Mouse (Mus musculus): Measurements from ENCODE around the gene Slc25a16. TPM values are rescaled to one million over a fixed set of nuclear protein-coding genes. Genes with fewer than 3 reads are reported as not detected.
A peak's percentile ranks its signal among the peaks of the same experiment; 100 is the strongest.

Gene Slc25a16
- total RNA-seq (2018; cell fraction: chromatin; rRNA removed): 10 to 100 TPM in 9 of 26 experiments, 1 to 10 TPM in 17; 1.2 to 23.0 (median 6.8) TPM
- 10 to 100 TPM in 24 of 26 experiments, 1 to 10 TPM in 2; 8.5 to 19.0 (median 14.5) TPM for total RNA-seq (2018; cell fraction: cytosol; rRNA removed)
- total RNA-seq (2018; cell fraction: nucleus; rRNA removed): 10 to 100 TPM in 9 of 26 experiments, 1 to 10 TPM in 17; 3.0 to 18.9 (median 8.2) TPM
- 10.9 to 14.1 TPM (median 13.0 TPM) in 3 replicates for polyA plus RNA-seq (2018)

DNA sequence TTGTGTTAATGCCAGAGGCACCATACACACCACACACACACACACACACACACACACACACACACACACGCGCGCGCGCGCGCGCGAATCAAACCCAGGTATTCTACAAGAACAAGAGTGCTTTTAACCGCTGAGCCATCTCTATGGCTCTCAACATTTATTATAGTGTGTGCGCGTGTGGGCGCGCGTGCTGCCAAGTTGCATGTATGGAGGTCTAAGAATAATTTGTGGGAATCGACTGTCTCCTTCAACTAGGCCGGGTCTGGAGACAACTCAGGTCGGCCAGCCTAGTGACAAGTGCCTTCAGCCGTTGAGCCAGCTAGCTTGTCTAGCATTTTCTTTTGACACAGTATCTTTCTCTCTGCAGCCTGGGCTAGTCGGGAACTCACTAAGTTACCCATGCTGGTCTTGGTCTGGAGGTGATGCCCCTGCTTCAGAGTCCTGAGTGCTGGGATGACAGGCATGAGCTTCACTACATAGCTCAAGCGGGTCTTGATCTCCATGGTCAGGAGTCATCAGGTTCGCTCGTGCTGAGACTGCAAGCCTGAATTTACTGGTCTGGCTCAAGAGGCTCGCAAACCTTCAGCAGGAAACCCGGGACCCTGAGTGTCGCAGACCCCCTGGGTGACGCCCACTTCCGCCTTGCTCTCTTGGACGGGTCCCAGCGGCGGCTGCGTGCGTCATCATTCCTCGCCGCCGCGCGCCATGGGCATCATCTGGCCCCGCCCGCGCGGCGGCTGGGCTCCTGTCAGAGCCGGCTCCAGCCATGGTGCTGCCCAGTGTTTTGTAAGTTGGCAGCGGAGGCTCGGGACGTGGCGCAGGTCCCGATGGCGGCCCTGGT is at the start of gene Slc25a16:
Slc25a16 (plus strand) TSS at position 709 of the 841 bp plus-strand sequence.
- Histone ChIP-seq H3K4me3 (ENCODE audit: inconsistent target) (peak within 1 kb of the TSS; percentile 79), H3K27ac (peak within 1 kb of the TSS; percentile 56), H3K36me3 (ENCODE audit: inconsistent target) (no peaks in the 10 kb centered on the region), H3K79me2 (ENCODE audit: inconsistent target) (peaks cover 34% of the 10 kb centered on the region; the same call in 1 of the 2 replicates)
- WGBS (ENCODE audit: missing documents): 4% methylated on average over 50 of the region's 50 CpGs

DNA sequence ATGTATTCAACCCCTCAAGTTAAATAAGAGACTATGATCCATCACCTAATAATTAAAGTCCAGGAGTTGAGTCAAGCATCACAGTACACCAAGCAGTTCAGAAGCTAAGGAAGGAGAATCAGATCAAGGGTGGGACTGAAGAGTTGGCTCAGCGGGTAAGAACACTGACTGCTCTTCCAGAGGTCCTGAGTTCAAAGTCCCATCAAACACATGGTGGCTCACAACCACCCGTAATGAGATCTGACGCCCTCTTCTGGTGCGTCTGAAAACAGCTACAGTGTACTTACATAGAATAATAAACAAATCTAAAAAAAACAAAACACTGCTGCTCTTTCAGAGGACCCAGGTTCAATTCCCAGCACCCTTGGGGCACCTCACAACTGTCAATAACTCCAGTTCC is 45.6 kb upstream of the Slc25a16 start:
- Histone ChIP-seq H3K4me3 (ENCODE audit: inconsistent target) (no peak overlapping the region), H3K36me3 (ENCODE audit: inconsistent target) (no peaks in the 10 kb centered on the region), H3K79me2 (ENCODE audit: inconsistent target) (no peaks in the 10 kb centered on the region), H3K27ac (no peak overlapping the region)
- WGBS (ENCODE audit: missing documents): 77% methylated on average over 4 of the region's 4 CpGs

DNA sequence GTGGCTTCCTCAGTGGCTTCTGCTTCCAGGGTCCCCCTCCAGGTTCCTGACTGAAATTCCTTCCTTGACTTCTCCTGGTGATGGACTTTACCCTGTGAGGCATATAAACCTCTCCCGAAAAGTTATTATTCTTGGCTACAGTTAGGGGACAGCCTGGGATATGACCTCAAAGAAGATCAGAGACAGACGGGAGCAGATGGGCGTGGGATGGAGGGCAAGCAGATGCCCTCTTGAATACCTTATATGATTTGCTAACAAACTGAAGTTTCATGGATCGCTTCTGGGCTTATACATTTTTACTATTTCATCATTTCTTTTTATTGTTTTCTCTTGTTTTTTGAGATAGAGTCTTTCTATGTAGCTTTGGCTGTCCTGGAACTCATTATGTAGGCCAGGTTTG is 44.9 kb upstream of the Slc25a16 start:
- no peak overlapping the region for H3K4me3 ChIP-seq (ENCODE audit: inconsistent target)
- 97% methylated on average over 4 of the region's 4 CpGs for WGBS (ENCODE audit: missing documents)
- H3K36me3 ChIP-seq (ENCODE audit: inconsistent target): no peaks in the 10 kb centered on the region
- H3K79me2 ChIP-seq (ENCODE audit: inconsistent target): no peaks in the 10 kb centered on the region
- H3K27ac ChIP-seq: no peak overlapping the region

DNA sequence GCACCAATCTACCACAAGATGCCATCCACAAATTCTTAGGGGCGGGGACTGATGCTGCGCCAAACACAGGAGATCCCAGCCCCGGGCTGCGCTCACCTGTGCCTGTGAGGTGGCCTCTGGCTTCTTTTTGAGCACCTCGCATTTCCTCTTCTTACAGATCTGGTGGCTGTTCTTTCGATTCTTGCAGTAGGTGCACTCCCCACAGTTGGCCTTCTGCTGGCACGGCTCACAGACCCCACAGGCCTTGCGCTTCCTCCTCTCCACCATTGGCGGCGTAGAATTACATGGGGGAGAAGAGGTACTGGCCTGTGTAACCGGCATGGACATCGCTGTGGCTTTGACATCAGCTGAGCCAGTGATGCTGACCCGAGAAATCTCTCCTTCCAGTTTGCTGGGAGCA is 42.4 kb upstream of the Slc25a16 start:
- Histone ChIP-seq H3K27ac (no peak overlapping the region), H3K36me3 (ENCODE audit: inconsistent target) (no peaks in the 10 kb centered on the region), H3K79me2 (ENCODE audit: inconsistent target) (no peaks in the 10 kb centered on the region), H3K4me3 (ENCODE audit: inconsistent target) (no peak overlapping the region)
- 90% methylated on average over 13 of the region's 13 CpGs for WGBS (ENCODE audit: missing documents)

- no peaks in the 10 kb centered on the region for H3K36me3 ChIP-seq (ENCODE audit: inconsistent target)
- no peaks in the 10 kb centered on the region for H3K79me2 ChIP-seq (ENCODE audit: inconsistent target)
- no peak overlapping the region for H3K27ac ChIP-seq
- WGBS (ENCODE audit: missing documents): 43% methylated on average over 5 of the region's 5 CpGs
- H3K4me3 ChIP-seq (ENCODE audit: inconsistent target): no peak overlapping the region
Observed at GRCm38 (mm10) chr10:62881211-62881610, 39.2 kb upstream of the Slc25a16 start.

DNA sequence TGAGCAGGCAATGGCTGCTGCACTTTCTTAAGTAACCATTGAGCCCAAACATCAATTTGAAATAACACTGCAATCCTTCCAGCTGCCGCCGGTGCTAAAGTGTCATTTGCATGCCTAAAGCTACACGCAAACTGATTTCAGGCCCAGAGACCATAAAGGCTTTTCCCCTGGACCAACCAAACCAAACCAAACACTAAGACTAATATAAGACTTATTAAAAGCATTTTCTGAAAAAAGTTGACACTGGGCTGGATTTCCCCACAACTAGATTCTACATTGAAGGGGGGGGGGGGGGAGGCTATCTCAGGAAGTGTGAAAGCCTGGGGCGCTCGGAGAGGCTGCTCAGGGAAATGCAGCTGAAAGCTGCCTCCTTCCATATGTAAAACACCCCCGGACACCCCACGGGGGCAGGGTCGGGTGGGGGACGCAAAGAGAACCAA is 36.5 kb upstream of the Slc25a16 start:
- Histone ChIP-seq H3K79me2 (ENCODE audit: inconsistent target) (no peaks in the 10 kb centered on the region), H3K4me3 (ENCODE audit: inconsistent target) (no peak overlapping the region), H3K27ac (no peak overlapping the region), H3K36me3 (ENCODE audit: inconsistent target) (no peaks in the 10 kb centered on the region)
- 35% methylated on average over 9 of the region's 9 CpGs for WGBS (ENCODE audit: missing documents)

GRCm38 (mm10) chr10:62884517-62884916 is 35.9 kb upstream of the Slc25a16 start:
- Histone ChIP-seq H3K79me2 (ENCODE audit: inconsistent target) (no peaks in the 10 kb centered on the region), H3K4me3 (ENCODE audit: inconsistent target) (no peak overlapping the region), H3K36me3 (ENCODE audit: inconsistent target) (no peaks in the 10 kb centered on the region), H3K27ac (no peak overlapping the region)
- WGBS (ENCODE audit: missing documents): 100% methylated on average over 1 of the region's 1 CpGs

GRCm38 (mm10) chr10:62885460-62885859 is 35.0 kb upstream of the Slc25a16 start:
- no peak overlapping the region for H3K27ac ChIP-seq
- no peaks in the 10 kb centered on the region for H3K36me3 ChIP-seq (ENCODE audit: inconsistent target)
- H3K4me3 ChIP-seq (ENCODE audit: inconsistent target): peak overlapping the region; percentile 20; the same call in 1 of the 2 replicates
- H3K79me2 ChIP-seq (ENCODE audit: inconsistent target): no peaks in the 10 kb centered on the region
- WGBS (ENCODE audit: missing documents): 47% methylated on average over 10 of the region's 10 CpGs

- under 1% methylated on average over 38 of the region's 38 CpGs for WGBS (ENCODE audit: missing documents)
Observed at GRCm38 (mm10) chr10:62885969-62886798, 34.2 kb upstream of the Slc25a16 start.

GRCm38 (mm10) chr10:62886799-62887591 is 33.4 kb upstream of the Slc25a16 start:
- H3K4me3 ChIP-seq (ENCODE audit: inconsistent target): no peak overlapping the region; the same call in 1 of the 2 replicates
- WGBS (ENCODE audit: missing documents): 7% methylated on average over 56 of the region's 56 CpGs
- no peak overlapping the region for H3K27ac ChIP-seq
- no peaks in the 10 kb centered on the region for H3K79me2 ChIP-seq (ENCODE audit: inconsistent target)
- H3K36me3 ChIP-seq (ENCODE audit: inconsistent target): no peaks in the 10 kb centered on the region

More at GRCm38 (mm10) chr10:62885969-62886798, 34.2 kb upstream of the Slc25a16 start:
- peak overlapping the region; percentile 20 for H3K4me3 ChIP-seq (ENCODE audit: inconsistent target)
- no peak overlapping the region for H3K27ac ChIP-seq
- H3K36me3 ChIP-seq (ENCODE audit: inconsistent target): no peaks in the 10 kb centered on the region
- no peaks in the 10 kb centered on the region for H3K79me2 ChIP-seq (ENCODE audit: inconsistent target)

GRCm38 (mm10) chr10:62891025-62891424 is 29.4 kb upstream of the Slc25a16 start:
- H3K79me2 ChIP-seq (ENCODE audit: inconsistent target): no peaks in the 10 kb centered on the region
- 28% methylated on average over 3 of the region's 3 CpGs for WGBS (ENCODE audit: missing documents)
- no peaks in the 10 kb centered on the region for H3K36me3 ChIP-seq (ENCODE audit: inconsistent target)
- no peak overlapping the region for H3K27ac ChIP-seq
- no peak overlapping the region for H3K4me3 ChIP-seq (ENCODE audit: inconsistent target)

GRCm38 (mm10) chr10:62892549-62893232 is 27.7 kb upstream of the Slc25a16 start:
- Histone ChIP-seq H3K27ac (no peak overlapping the region), H3K79me2 (ENCODE audit: inconsistent target) (no peaks in the 10 kb centered on the region), H3K36me3 (ENCODE audit: inconsistent target) (no peaks in the 10 kb centered on the region), H3K4me3 (ENCODE audit: inconsistent target) (no peak overlapping the region)
- 68% methylated on average over 3 of the region's 4 CpGs for WGBS (ENCODE audit: missing documents)

- H3K36me3 ChIP-seq (ENCODE audit: inconsistent target): no peaks in the 10 kb centered on the region
- WGBS (ENCODE audit: missing documents): 33% methylated on average over 6 of the region's 6 CpGs
- H3K79me2 ChIP-seq (ENCODE audit: inconsistent target): no peaks in the 10 kb centered on the region
- H3K4me3 ChIP-seq (ENCODE audit: inconsistent target): no peak overlapping the region
- no peak overlapping the region for H3K27ac ChIP-seq
Observed at GRCm38 (mm10) chr10:62893356-62893884, 27.0 kb upstream of the Slc25a16 start.
